Mouse (Mus musculus) inflammation-experienced regulatory T-cells, adult 6 months (primary cell): ENCODE data around the gene Sall1. TPM values are rescaled to one million over a fixed set of nuclear protein-coding genes. Genes with fewer than 3 reads are reported as not detected.

Source experiments
- ATAC-seq: one replicate; pipeline ENCODE4 v1.8.0; 2017
- polyA plus RNA-seq, 3 experiments: library from polyadenylated mRNA; unstranded; fragments of 100-300 nt; shearing (Covaris generic); gene quantifications; one replicate each; pipeline ENCODE4 v1.2.1; 2017

Sall1 gene
- polyA plus RNA-seq, 3 experiments from 2014 or later, result not detected

DNA sequence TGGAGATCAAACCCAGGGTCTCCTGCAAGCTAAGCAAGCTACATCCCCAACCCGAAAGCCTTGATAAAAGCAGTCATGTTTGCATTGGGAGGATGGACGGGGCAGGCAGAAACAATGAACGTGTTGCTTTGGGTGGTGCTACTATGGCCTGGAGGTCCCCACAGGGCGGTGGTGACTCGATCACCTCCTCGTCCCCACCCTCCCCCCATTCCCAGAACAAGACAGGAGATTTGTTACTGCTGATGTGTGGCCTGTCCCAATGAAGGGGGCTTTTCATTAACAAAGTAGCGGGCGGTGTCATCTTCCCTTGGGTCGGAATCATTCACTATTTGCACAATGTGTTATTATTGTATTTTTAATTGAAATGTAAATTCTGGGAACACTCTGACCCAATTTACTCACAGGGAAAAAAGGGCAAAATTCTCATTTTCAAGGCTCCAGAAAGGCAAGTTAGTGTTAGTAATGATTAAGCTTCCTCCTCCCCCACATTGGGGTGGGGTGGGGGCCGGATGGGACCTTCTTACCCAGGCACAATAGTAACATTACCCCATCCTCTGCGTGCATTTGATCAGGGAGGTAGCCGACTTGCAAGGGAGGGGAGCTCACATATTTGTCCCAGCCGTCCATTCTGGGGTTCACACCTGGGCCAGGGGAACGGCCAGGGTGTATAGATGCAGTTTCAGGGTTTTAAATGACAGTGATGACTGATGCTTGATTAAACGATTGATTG is 52.0 kb downstream of the Sall1 start:
- ATAC-seq, result no peak

DNA sequence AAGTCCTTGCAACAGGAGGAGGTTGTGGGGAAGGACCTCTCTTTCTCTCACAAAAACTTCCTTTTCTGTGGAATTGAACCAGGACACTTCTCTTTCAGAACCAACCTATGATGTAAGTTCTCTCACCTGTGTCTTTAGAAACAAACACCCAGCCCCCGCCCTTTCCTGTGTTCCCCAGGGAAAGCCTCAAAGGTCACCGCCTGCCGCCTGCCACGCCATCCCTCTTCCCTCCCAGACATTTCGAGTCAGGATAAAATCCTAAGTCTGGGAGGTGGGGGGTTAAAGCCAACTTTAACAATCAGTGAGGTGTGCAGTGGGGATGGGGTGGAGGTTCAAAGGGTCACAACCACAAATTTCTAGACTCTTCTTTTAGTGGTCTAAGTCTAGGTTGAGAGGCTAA is 52.8 kb downstream of the Sall1 start:
- ATAC-seq, result no peak

DNA sequence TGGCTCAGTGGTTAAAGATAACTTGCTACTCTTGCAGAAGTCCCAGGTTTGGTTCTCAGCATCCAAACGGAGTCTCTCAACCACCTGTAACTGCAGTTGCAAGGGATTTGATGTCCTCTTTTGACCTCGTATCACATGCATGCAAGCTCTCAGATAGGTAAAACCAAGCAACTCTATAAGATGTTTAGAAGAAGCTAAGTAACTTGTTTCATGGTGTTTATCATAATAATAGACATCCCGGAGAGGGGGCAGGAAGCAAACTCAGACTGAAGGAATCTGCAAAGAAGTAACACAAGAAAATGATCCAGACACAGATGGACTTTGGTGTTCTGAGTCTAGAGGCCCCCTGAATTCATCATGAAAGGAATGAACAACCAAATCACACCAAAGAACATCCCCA is 55.0 kb downstream of the Sall1 start:
- no peak for ATAC-seq

DNA sequence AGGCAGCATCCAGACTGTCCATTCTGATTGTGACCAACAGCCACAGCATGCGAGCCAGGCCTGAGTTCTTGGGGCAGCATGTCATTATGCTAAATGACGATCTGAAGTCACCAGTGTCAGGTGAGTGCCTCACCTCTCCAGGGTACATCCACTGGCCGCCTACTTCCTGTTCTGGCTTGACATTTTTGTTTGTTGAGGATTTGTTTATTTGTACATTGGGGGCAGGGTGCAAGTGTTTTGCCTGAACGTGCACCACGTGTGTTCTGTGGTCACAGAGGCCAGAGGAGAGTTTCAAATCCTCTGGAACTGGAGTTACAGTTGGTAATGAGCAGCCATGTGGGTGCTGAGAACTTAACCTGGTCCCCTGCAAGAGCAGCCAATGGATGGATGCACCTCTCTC is 60.5 kb downstream of the Sall1 start:
- no peak for ATAC-seq
